Mouse (Mus musculus) thymus, adult 2 months (tissue): ENCODE data around the gene Polg2. TPM values are rescaled to one million over a fixed set of nuclear protein-coding genes. Genes with fewer than 3 reads are reported as not detected.
"Not testable (repeated sequence)": the region's sequence is repeated elsewhere in the genome, so short reads cannot be mapped to it uniquely, and the experiment has no call there.

Experiments used
- DNase-seq: peaks from one replicate; pipeline ENCODE4 v3.0.0; 2021
- H3K27ac ChIP-seq: fragments of 200-500 bp; 2 replicates; pipeline ENCODE4 v1.5.1; 2012; ENCODE audit warnings: low read length, control low read depth; ENCODE audit not compliant: control insufficient read depth, insufficient read depth
- H3K27me3 ChIP-seq: fragments of 200-500 bp; 2 replicates; pipeline ENCODE4 v1.6.1; 2012; ENCODE audit warnings: mild to moderate bottlenecking, low read length, moderate library complexity, mixed read lengths; ENCODE audit not compliant: control insufficient read depth, insufficient read depth
- H3K36me3 ChIP-seq: fragments of 200-500 bp; 2 replicates; pipeline ENCODE4 v1.6.1; 2012; ENCODE audit warnings: mild to moderate bottlenecking, low read length, moderate library complexity; ENCODE audit not compliant: control insufficient read depth, insufficient read depth
- H3K4me1 ChIP-seq: fragments of 200-500 bp; replicated peaks from 2 replicates; pipeline ENCODE4 v1.6.1; 2012; ENCODE audit warnings: low read length; ENCODE audit not compliant: control insufficient read depth, insufficient read depth
- H3K4me3 ChIP-seq: fragments of 200-500 bp; 2 replicates; pipeline ENCODE4 v1.5.1; 2012; ENCODE audit warnings: mild to moderate bottlenecking, low read length, control low read depth, moderate library complexity; ENCODE audit not compliant: control insufficient read depth, insufficient read depth
- CTCF ChIP-seq: fragments of 200-500 bp; IDR thresholded peaks from 2 replicates; pipeline ENCODE4 v1.5.1; 2012; ENCODE audit warnings: mild to moderate bottlenecking, control low read depth, low read length, moderate library complexity, borderline replicate concordance; ENCODE audit not compliant: control insufficient read depth, poor library complexity, insufficient read depth; ENCODE audit errors: extremely low read depth
- POLR2A ChIP-seq: fragments of 200-500 bp; IDR thresholded peaks from 2 replicates; pipeline ENCODE4 v1.6.1; 2012; ENCODE audit warnings: mild to moderate bottlenecking, low read length, control low read depth, moderate library complexity; ENCODE audit not compliant: control insufficient read depth, poor library complexity, insufficient read depth; ENCODE audit errors: extremely low read depth
- WGBS: fragments of 180-500 bp; shearing (Covaris S2); methylation state at CpG from one replicate; pipeline ENCODE4 v1.1.7; 2018; 5-methylcytosine and 5-hydroxymethylcytosine counted together
- polyA plus RNA-seq: library from polyadenylated mRNA; depleted of rRNA; stranded (reverse); fragments of >200 nt; gene quantifications from 2 replicates; pipeline ENCODE4 v1.2.3, GENCODE M21; 2012

The Polg2 gene
- polyA plus RNA-seq, 1 experiment: 11.8 TPM

GRCm38 (mm10) chr11:106744949-106745348, 34.4 kb downstream of the Polg2 start:
- H3K27ac ChIP-seq: no peak overlapping the region
- 97% methylated on average over 5 of the region's 5 CpGs for WGBS
- TF ChIP-seq POLR2A: no peak
- DNase-seq: no peak
- no peaks in the 10 kb centered on the region for H3K36me3 ChIP-seq
- no peaks in the 10 kb centered on the region for H3K27me3 ChIP-seq
- no peak overlapping the region for H3K4me3 ChIP-seq
- peaks cover 3% of the 10 kb centered on the region; the same call in 1 of the 2 replicates for H3K4me1 ChIP-seq

DNA sequence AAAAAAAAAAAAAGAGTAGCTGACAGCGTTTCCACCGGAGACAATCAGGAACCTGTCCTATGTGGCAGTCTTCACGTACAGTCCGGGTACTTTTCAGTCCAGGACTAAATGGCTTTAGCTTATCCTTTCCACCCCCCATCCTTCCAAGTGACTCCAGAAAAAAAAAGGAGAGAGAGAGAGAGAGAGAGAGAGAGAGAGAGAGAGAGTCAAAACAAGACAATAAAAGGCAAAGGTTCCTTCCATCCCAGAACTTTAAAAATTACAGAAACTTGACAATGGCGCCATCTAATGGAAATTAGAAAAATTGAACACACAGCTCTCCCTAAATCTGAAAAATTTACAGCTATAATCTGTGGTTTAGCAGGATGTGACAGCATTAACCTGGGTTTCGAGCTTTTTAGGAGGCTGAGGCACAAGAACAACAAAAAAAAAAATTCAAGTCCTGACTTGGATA, 36.9 kb downstream of the Polg2 start:
- Histone ChIP-seq H3K4me3 (no peak overlapping the region), H3K27me3 (no peaks in the 10 kb centered on the region), H3K27ac (no peak overlapping the region), H3K4me1 (peaks cover 3% of the 10 kb centered on the region; the same call in 1 of the 2 replicates), H3K36me3 (no peaks in the 10 kb centered on the region)
- no peak for DNase-seq
- no peak for TF ChIP-seq POLR2A
- TF ChIP-seq CTCF: no peak
- WGBS: 52% methylated on average over 6 of the region's 6 CpGs

GRCm38 (mm10) chr11:106741826-106742225, 37.5 kb downstream of the Polg2 start:
- Histone ChIP-seq H3K27ac (no peak overlapping the region), H3K4me3 (no peak overlapping the region), H3K4me1 (peaks cover 3% of the 10 kb centered on the region; the same call in 1 of the 2 replicates), H3K27me3 (no peaks in the 10 kb centered on the region), H3K36me3 (no peaks in the 10 kb centered on the region)
- WGBS: 97% methylated on average over 3 of the region's 3 CpGs
- TF ChIP-seq POLR2A (no peak), CTCF (no peak)
- no peak for DNase-seq

DNA sequence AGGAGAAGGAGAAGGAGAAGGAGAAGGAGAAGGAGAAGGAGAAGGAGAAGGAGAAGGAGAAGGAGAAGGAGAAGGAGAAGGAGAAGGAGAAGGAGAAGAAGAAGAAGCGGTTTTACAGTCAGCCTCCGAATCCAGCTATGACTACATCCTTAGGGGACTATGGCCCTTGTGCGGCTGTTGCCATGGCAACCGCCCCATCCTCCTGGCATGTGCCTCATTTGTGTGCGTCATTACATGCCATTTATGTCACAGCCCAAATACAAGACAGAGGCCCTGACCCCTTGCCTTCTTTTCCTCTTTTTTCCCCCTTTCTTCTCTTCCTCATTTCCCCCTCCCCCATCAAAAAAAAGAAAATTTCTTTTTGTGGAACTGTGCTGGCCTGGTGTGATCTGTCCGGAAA, 38.1 kb downstream of the Polg2 start:
- TF ChIP-seq CTCF: no peak
- no peak for TF ChIP-seq POLR2A
- H3K4me1 ChIP-seq: peaks cover 3% of the 10 kb centered on the region; the same call in 1 of the 2 replicates
- WGBS: 89% methylated on average over 6 of the region's 6 CpGs
- DNase-seq: no peak
- H3K27me3 ChIP-seq: no peaks in the 10 kb centered on the region
- no peak overlapping the region for H3K27ac ChIP-seq
- H3K36me3 ChIP-seq: no peaks in the 10 kb centered on the region
- no peak overlapping the region for H3K4me3 ChIP-seq

GRCm38 (mm10) chr11:106740724-106741123, 38.6 kb downstream of the Polg2 start:
- not testable (repeated sequence) for H3K4me1 ChIP-seq, H3K4me3 ChIP-seq, DNase-seq, H3K27me3 ChIP-seq, H3K27ac ChIP-seq, H3K36me3 ChIP-seq
- WGBS: 95% methylated on average over 5 of the region's 8 CpGs

- H3K4me1 ChIP-seq: peaks cover 3% of the 10 kb centered on the region; the same call in 1 of the 2 replicates
- H3K36me3 ChIP-seq: no peaks in the 10 kb centered on the region
- no peak overlapping the region for H3K27ac ChIP-seq
- DNase-seq: no peak
- no peak overlapping the region for H3K4me3 ChIP-seq
- H3K27me3 ChIP-seq: no peaks in the 10 kb centered on the region
- WGBS: 100% methylated on average over 2 of the region's 2 CpGs
- no peak for TF ChIP-seq POLR2A
- TF ChIP-seq CTCF: no peak
These were observed 40.2 kb downstream of the Polg2 start for GRCm38 (mm10) chr11:106739116-106739515.

- no peak overlapping the region for H3K27ac ChIP-seq
- DNase-seq: no peak
- 78% methylated on average over 12 of the region's 12 CpGs for WGBS
- TF ChIP-seq POLR2A: no peak
- TF ChIP-seq CTCF: no peak
- no peak overlapping the region for H3K4me3 ChIP-seq
- no peaks in the 10 kb centered on the region; the same call in 1 of the 2 replicates for H3K36me3 ChIP-seq
- H3K27me3 ChIP-seq: no peaks in the 10 kb centered on the region
- H3K4me1 ChIP-seq: peaks cover 3% of the 10 kb centered on the region; the same call in 1 of the 2 replicates
These were observed 42.1 kb downstream of the Polg2 start for GRCm38 (mm10) chr11:106737178-106737621.
